Mouse (Mus musculus) liver, adult (tissue): ENCODE results near the gene Dcakd.

Experiments
- GATA4 ChIP-seq: IDR thresholded peaks from 2 replicates; pipeline ENCODE4 v1.6.1; 2014; ENCODE audit warnings: mild to moderate bottlenecking, low read length; ENCODE audit not compliant: insufficient replicate concordance

Dcakd gene

DNA sequence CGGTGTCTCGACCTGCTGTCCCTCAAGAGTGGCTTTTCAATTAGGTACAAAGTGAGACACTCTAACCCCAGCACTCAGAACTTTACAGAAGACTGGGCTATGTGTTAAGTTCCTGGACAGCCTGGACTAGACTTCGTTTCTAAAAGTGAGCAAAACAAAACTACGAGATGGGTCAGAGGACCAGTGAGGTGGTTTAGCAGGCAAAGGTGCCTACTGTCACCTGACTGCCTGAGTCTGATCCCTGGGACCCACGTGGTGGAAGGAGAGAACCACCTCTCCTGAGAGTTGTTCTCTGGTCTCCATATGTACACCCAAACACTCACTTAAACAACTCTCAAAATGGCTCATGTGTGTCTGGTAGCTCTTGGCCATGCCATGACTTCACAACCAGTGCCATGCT lies 27.1 kb downstream of the Dcakd start:
- no peak for TF ChIP-seq GATA4

DNA sequence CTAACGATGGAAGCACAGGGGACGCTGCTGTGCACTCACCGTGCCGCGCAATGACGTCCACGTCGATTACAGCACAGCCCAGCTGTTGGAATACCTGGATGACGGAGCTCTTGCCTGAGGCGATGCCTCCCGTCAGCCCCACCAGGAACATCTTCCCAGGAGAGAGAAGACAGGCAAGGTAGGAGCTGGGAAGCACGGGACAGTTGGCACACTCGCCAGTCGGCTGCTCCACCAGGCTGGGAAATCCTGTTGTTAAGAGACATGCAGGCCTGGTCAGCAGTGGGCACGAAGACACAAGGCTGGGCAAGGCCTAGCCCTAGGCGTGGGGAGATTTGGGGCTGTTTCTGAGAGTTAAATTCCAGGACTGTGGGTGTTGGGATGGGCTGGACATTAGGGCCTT lies 28.0 kb downstream of the Dcakd start:
- TF ChIP-seq GATA4: no peak

DNA sequence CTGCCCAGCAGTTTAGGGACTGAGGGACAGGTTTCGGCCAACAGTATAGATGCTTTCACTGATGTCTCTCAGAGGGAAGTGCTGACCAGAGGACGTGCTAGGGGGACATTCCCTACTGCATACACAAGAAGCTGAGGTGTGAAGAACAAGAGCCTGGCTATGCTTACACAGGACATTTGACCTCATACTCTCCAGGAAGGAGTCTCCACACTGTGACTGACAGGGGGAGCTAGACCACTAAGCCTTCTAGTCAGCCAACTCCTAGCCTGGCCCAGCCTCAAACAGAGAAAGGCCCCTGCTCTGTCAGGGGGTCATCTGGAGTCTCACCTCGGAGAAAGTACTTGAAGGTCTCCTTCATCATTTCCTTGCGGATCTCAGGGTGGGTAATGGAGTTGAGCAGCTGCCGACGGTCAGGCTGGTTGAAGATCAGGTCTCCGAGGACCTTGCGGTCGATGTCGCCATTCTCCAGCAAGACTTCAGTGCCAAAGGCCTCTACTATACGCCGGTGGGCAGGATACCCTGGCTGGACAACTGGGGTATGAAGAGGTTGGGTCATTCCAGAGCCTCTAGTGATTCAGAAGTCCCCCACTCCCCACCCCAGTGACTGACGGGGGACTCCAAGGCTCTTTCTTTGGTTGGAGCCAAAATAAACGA lies 28.7 kb downstream of the Dcakd start:
- no peak for TF ChIP-seq GATA4

DNA sequence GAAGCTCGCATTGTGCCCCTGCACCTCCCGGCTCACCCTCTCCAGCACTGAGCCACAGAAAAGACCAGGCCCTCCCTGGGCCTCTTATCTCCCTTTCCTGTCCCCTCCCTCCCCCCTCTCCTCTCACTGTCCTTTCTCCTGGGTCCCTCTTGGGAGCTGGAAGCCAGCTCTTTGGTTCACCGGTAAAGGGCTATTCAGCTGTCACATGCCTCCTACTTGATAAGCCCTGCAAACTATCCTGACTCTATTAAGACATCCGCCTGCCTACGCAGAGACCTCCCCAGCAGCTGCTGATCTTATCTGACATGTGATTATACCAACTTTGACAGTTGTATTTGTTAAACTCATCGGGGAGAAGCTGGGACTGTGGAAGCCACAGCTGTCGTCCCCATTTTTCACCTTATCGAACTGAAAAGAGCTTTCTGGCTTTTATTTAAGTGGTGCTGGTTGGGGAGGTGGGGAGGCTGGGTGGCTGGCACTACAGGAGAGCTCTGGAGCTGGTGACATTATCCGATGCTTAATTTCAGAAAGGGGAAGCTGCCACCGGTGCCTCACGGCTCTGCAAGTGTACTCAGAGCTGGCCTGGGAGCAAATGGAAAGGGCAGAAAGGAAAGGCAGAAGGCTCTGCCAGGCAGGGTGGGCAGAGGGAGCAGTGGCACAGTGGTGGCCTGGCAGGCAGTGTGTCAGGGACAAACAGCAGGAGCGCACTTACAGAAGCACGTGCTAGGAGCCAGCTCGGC lies 29.4 kb downstream of the Dcakd start:
- TF ChIP-seq GATA4: no peak; the same call in 1 of the 2 replicates

DNA sequence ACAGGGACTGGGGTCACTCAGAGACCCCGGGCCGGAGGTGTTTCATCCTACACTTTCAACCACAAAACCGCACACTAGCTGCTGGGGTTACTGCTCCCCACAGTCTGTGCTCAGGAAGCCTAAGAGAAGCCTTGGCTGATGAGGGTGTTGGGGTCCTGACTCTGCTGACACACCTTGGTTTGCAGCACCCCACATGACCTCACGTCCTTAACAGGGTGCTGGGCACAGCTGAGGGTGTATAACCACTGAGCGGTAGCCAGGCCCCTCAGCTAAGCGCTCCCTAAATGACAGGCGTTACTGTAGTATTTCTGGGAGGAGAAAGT lies 29.9 kb downstream of the Dcakd start:
- TF ChIP-seq GATA4: no peak

DNA sequence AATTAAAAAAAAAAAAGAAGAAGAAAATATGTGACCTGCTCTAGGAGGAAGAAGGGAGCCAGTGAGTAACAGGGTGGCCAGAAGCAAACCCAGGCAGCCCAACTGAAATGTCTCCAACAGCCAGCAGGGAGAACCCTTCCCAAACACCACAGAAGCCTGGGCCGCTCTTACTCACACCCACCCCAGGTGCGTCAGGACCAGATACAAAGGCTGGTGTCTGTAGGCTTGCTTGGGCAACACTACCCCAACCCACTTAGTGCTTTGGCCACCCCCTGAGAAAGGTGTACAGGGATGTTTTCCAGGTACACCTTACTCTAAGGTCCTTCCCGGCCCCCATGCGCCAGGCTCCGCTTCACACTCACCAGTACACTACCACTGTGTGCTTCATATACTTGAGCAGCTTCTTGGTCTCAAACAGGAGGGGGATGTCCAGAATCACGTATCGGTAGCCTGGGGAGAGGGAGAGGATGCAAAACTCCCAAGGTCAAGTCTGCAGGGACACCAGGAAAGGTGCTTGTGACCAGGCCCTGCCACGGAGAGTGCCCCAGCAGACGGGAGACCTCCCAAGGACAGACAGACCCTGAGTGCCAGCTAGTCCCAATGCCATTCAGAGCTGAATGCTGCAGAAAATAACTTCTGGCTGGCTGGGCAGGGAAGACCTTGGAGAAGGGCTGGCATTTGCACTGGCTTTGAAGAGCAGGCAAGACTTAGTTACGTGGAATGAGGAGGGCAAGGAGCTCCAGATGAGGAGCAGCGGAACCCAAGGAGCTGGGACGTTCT lies 31.0 kb downstream of the Dcakd start:
- TF ChIP-seq GATA4: no peak

DNA sequence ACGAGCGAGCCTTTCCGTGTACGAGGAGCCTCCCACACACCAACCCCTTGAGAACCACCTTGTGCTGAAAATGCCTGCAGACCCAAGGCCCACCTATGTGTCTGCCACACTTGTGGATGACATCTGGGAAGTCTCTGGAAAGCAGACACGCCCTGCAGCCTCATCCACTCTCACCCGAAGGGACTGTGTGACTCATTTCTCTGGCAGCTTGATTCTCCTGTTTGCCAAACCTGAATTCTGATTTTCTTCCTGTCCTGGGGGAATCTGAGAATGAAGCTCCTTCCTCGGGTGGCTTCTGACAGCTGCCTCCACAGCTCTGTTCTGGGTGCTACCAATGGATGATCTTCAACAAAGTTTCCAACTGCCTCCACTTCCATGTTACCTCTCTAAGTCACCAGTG lies 31.7 kb downstream of the Dcakd start:
- no peak for TF ChIP-seq GATA4

DNA sequence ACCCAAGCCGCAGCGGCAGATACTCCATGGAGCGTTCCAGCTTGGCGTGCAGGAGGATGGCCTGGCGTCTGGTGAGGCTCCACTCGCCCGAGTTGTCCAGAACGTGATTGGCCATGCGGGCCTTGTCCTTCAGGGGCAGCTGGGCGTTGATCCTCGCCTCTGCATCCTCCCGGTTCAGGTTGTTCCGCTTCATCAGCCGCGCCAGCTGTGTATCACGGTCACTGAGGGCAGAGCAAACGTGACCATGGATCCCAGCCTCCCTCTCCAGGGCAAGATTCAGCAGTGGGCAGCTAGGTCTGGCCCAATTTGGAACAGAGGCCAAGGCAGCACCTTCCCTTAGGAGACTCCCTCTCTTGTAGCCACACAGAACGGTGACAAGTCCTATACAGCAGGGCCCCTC lies 33.2 kb downstream of the Dcakd start:
- no peak for TF ChIP-seq GATA4

DNA sequence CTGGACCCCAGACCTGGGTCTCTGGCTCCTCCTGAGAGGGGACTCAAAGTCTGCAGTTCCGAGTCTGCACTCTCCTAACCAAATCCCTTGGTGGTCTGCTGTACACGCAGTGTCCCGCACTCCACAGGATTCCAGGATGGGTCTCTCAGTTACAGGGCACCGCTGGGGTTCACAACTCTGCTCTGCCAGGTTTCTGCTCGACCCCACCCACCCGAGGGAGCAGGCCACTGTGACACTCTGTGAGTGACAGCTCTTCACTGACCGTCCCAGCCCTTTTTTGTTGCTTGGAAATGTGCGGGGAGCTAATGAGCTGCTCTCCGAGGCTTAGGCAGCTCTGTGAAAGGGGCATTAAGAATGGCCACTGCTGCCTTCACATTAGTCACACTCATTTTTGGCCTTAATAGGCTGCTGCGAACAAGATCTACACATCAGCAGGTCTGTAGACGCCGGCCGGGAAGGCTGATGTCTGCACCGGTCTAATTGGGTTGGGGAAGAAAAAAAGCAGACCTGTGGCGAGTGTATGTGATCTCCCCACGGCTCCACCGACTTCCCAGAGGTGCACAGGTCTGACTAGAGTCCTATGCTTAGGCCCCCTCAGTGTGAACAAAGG lies 34.6 kb downstream of the Dcakd start:
- TF ChIP-seq GATA4: no peak

DNA sequence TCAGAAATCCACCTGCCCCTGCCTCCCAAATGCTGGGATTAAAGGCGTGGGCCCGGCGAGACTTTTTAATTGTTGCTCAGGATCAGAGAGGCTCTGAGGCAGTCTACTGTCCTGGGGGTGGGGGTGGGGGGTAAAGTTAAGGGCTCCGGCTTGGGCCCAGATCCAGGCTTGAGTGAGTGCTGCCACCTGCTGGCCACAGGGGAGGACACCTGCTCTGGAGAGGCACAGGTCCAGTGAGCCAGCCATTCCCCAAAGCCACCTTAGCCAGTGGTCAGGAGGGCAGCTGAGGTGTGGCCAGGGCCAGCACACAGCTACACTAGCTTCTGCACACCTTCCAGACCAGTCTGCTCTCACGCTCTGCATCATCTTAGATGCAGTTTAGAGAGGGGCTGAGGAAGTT lies 35.2 kb downstream of the Dcakd start:
- TF ChIP-seq GATA4: no peak

DNA sequence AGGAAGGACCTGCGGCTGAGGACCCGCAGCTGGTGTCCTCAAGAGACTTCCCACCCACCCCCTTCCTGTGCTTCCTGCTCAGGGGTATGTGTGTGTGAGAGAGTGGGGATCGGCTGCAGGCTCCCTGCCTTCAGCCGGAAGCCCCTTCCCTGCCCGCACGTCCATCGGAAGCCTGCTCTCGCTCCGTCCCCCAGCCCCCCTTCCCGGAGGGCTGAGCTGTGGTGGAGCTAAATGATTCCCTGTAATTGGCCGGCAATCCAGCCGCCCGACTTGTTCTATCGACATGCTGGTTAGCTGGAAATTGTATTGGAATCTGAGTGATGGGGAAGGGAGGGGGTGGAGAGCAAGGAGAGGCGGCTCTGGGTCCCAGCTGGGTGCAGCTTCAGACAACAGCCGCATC lies 36.5 kb downstream of the Dcakd start:
- TF ChIP-seq GATA4: no peak

DNA sequence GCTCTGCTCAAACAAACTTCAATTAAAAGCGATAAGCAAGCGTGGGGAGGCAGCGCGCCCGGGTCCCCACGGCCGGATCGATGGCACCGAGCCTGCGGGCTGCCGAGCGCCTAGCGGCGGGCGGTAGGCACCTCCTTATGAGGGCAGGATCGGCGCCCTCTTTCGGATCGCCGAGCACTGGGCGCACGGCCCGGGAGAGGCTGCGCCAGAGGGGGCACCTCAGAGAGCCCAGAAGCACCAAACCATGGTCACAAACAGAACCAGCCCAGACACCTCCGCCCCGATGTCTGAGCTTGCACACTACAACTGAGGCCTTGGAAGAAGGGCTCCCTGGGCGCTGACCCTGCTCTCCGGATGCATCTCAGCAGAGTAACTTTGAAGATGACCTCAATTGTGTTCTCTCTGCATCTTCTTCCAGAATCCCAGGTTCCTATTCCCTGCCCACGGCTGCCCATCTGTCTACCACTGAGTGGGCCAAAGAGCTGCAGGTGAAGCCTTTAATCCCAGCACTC lies 37.9 kb downstream of the Dcakd start:
- no peak; the same call in 1 of the 2 replicates for TF ChIP-seq GATA4

DNA sequence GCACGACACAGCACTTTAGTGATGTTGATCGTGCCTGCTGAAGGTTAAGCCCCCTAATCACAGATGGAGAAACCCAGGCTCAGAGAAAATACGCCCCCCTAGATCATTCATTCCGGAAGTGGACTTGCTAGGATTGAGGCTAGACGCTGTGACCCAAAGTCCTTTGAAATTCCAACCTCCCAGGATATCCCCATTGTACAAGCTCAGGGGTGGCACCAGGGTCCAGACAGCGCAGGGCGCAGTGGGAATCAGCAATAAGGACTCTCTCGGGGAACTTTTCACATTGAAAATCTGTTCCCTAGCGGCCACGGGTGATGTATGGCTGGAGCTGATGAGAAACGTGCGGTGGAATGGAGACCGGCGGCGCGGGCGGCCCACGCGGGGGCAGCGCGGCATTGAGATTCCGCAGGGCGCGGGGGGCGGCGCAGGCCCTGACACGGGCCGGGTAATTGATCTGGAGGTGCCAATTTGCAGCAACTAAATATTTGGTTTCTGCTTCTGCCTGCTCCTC lies 38.4 kb downstream of the Dcakd start:
- TF ChIP-seq GATA4: no peak

DNA sequence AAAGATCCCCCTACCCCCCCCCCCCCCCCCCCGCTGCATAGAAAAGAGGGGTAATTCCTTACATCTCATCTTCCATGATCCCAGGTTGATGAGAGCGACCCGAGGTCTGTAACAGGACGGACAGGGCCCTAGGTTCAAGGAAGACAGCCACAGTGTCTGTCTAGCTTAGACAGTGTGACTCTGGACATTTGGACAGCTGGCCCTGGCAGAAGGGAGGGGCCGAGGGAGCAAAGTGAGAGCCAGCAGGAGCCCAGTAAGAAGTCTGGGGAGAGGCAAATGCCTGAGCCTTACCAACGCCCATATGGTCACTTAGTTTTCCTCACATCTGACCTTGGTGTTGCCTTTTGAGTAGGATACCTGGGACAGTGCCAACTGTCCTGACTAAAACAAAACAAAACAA lies 43.0 kb downstream of the Dcakd start:
- no peak for TF ChIP-seq GATA4

DNA sequence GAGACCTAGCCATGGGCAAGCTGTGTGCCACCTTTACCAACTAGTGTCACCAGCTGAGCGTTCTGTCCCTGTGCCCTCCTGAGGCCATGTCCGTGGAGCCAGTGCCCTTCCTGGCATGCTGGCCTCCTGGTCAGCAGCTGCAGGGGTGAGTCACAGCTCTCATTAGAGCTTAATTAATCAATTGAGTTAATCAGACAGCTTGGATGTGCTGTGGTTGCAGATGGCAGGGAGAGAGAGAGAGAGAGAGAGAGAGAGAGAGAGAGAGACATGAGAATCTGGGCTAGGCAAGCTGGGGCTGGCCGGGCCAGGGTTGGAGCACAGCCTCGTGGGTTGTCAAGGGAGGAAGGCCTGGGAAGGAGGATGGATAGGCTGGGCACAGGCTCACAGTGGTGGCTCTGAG lies 43.5 kb downstream of the Dcakd start:
- no peak for TF ChIP-seq GATA4

DNA sequence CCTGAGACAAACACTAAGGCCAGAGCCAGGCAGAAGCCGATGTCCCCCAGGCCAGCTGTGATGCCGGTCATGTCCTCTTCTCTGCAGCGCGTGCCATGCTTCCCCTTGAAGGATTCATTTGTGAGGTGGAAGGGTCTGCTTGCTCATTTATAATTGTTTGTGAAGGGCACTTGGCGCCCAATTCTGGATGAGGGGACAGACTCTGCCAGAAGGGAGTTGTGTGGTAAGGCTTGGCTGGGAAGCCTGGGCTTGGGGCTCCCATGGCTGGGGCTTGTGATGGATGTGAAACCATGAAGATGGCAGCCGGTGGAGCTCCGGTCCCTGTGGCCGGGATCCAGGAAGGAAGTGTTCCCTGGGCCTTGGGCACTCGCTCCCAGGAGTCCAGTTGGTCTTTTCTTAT lies 44.0 kb downstream of the Dcakd start:
- TF ChIP-seq GATA4: no peak
